Mouse (Mus musculus): ENCODE results near the gene Btbd35f5. TPM values are rescaled to one million over a fixed set of nuclear protein-coding genes. Genes with fewer than 3 reads are reported as not detected.
"Not testable (repeated sequence)": the region's sequence is repeated elsewhere in the genome, so short reads cannot be mapped to it uniquely, and the experiment has no call there.

Btbd35f5 gene
- not detected for total RNA-seq (2021)
- long read RNA-seq, experiment 1, result 0 reads
- long read RNA-seq, experiment 2, result 0 reads

GRCm38 (mm10) chrX:32973597-32973996 lies at the start of gene Btbd35f5:
Gene Btbd35f5 (plus strand): TSS chrX:32973897.
- not testable (repeated sequence) for DNase-seq (ENCODE audit: low spot score)

- DNase-seq (ENCODE audit: low spot score), result not testable (repeated sequence)
These were observed 32.2 kb upstream of the Btbd35f5 start, which contains the start of gene Gm21789 for GRCm38 (mm10) chrX:32941468-32941867. Gene Gm21789 (plus strand): TSS chrX:32941768.

Other genes starting within 250 kb of the Btbd35f5 start
- gene Btbd35f21, start 247.8 kb upstream of the Btbd35f5 start, total RNA-seq (2021), result not detected
- gene Btbd35f30, start 79.3 kb upstream of the Btbd35f5 start, total RNA-seq (2021), result not detected
- gene Gm21789, start 32.1 kb upstream of the Btbd35f5 start, total RNA-seq (2021), result not detected